Mouse (Mus musculus): Measurements from ENCODE around the gene Gm49369.
"Not testable (repeated sequence)": the region's sequence is repeated elsewhere in the genome, so short reads cannot be mapped to it uniquely, and the experiment has no call there.

Gm49369 gene

DNA sequence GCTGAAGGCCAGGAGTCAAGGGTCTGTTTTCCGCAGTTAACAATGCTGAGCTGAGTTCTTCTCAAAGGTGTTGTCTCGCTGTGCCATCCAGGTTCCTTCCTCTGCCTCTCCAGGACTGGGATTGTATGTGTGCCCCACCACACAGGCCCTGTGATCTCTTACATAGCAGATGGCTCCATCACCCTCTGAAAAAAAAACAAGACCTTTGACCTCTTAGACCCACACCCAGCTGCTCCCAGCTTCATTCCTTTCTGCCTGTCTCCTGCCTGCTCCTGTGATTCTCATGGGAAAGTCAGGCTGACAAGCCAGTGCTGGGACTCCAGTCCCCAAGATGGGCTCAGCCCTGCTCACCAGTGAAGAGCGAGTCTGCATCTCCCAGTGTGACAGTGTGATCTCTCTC lies 54.0 kb downstream of the Gm49369 start:
- DNase-seq (ENCODE audit: low spot score) = peak; percentile 64

DNA sequence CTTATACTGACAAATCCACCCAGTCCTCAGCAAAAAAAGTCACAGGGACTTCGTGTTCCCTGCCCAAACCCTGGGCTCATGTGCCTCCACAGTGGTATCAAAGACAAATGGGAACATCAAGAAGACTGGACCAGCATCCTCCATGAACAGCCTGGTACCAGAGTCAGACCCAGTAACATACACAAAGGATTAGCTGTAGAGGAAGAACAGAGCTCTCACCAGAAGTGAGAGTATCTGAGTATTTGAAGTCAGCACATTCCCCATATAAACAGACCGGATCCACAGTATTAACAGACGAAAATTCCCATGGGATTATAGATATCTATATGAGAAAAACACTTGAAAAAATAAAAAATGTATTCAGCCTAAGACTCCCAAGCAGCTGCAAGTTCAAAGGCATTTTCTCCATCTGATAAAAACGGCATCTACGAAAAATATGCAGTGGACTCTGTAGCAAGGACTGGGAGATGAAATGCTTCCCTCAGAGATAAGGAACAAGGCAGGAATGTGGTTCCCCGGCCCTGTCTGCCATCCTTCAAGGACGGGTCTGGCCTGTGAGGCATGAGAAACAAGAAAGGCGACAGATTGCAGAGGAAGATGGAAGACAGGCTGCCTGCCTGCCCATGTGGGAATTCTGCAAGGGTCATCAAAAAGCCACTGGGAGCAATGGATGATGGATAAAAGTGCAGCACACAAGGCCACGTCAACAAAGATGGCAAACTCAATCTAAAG lies 55.6 kb downstream of the Gm49369 start:
- peak; percentile 39 for DNase-seq (ENCODE audit: low spot score)

- no peak for DNase-seq (ENCODE audit: low spot score)
These were observed 58.9 kb downstream of the Gm49369 start for GRCm38 (mm10) chr7:142323396-142324117.

DNA sequence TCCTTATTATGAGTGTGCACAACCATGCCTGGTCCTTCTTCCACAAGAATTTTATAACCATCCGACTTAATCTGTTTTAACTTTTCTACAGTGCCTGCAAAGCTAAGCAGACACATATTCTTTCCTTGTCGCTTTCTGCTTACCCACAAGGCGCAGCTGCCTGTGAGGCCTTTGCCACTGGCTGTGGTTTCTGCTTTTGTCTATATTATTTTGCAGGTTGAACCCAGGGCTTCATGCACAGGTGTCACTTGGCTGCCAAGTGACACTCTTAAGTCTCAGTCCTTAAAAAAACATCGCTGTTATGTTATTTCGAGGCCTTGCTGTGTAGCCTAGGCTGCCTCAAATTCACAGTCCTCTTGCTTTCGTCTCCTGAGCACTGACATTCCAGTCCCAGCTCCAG lies 59.8 kb downstream of the Gm49369 start:
- DNase-seq (ENCODE audit: low spot score) = no peak

DNA sequence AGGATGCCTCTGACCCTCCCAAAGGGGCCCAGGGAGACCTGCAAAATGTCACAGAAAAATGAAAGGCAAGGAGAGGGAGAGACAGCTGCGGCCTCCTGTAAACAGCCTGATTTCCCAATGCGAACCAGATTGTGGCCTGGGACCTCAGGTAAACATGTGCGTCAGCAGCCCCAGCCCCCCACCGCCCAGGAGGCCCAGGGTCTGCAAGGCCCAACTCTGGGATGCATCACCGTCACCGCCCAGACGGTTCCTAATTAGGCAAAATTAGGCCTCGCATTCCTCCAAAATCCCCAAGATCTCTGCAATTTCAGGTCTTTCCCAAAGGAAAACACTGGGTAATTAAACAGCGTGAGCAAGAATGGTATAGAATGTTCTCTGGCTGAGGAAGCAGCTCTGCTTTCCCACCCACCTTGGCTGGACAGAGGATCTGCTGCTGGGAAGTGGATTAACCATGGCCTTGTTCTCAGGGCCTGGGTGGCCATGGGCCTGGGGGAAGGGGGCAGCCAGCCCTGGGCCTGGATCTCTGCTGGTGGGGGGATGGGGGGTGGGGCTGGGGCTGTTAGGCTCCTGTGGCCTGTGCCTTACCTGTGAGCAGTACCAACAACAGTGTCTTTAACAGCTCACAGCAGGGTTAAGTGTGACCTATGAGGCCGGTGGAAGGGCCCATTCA lies 60.7 kb downstream of the Gm49369 start:
- DNase-seq (ENCODE audit: low spot score) = not testable (repeated sequence)

Measured in embryo, embryonic 10.5 days (tissue).